Comparison of ENCODE assay signal across 8 mouse cellular contexts in genomic region chr13:81710775-81711545, GRCm38 (mm10). TPM values are rescaled to one million over a fixed set of nuclear protein-coding genes. Genes with fewer than 3 reads are reported as not detected.
DNase-seq lines count a peak whose midpoint lies in the region; ATAC-seq and TF ChIP-seq lines count a peak whose summit lies in the region.

Gene Polr3g, minus strand, starts transcription at chr13:81711013.
Gene Mblac2, plus strand, starts transcription at chr13:81711341.

- peak within 1 kb of the TSS; percentile 80 for H3K4me3 ChIP-seq in hindbrain, embryonic 10.5 days
- peak within 1 kb of the TSS; percentile 75 for H3K4me3 ChIP-seq in lung, postnatal 0 days (ENCODE audit: low read depth, low read length)

- H3K9ac ChIP-seq in lung, postnatal 0 days (replicated peaks; ENCODE audit: low read depth) = peak within 1 kb of the TSS; percentile 46

- H3K27me3 ChIP-seq in hindbrain, embryonic 10.5 days (ENCODE audit: insufficient read depth, poor library complexity, severe bottlenecking) = 0 out of 2 replicates have a peak, but pooled peaks cover 6% of the 10 kb centered on the region
- no peaks in the 10 kb centered on the region for H3K27me3 ChIP-seq in lung, postnatal 0 days (replicated peaks; ENCODE audit: insufficient read depth, low read length)

- H3K4me2 ChIP-seq in lung, postnatal 0 days (replicated peaks; ENCODE audit: low read depth, low read length) = peak within 1 kb of the TSS; percentile 98

- no peaks in the 10 kb centered on the region for H3K36me3 ChIP-seq in hindbrain, embryonic 10.5 days
- H3K36me3 ChIP-seq in lung, postnatal 0 days (ENCODE audit: insufficient read depth, low read length) = no peaks in the 10 kb centered on the region

- TF ChIP-seq EP300 in lung, postnatal 0 days (IDR thresholded peaks at IDR 0.05) = no peak

- H3K27ac ChIP-seq in hindbrain, embryonic 10.5 days = peak within 1 kb of the TSS; percentile 86
- H3K27ac ChIP-seq in lung, postnatal 0 days (ENCODE audit: low read length) = peak within 1 kb of the TSS; percentile 80

- peaks cover 32% of the 10 kb centered on the region for H3K4me1 ChIP-seq in hindbrain, embryonic 10.5 days (replicated peaks)
- no peaks in the 10 kb centered on the region for H3K4me1 ChIP-seq in lung, postnatal 0 days (ENCODE audit: insufficient read depth, low read depth, low read length)

- peak; percentile 96 for DNase-seq in MN1 (ENCODE audit: low spot score)
- DNase-seq in cerebellum, adult 9-10 months = peak; percentile 94
- DNase-seq in hindbrain, embryonic 10.5 days (ENCODE audit: low spot score) = peak; percentile 95
- DNase-seq in layer of hippocampus, adult 9-11 months = peak; percentile 95
- peak; percentile 94 for DNase-seq in lung, postnatal 0 days (ENCODE audit: low spot score)
- peak; percentile 93 for DNase-seq in ovary, postnatal 14 days (ENCODE audit: low spot score)
- peak; percentile 99 for DNase-seq in thymus, postnatal 14 days

- no peaks in the 10 kb centered on the region for H3K9me3 ChIP-seq in hindbrain, embryonic 10.5 days
- H3K9me3 ChIP-seq in lung, postnatal 0 days (ENCODE audit: low read length) = no peaks in the 10 kb centered on the region

- under 1% methylated on average over 61 of the region's 61 CpGs for WGBS in hindbrain, embryonic 10.5 days
- WGBS in lung, postnatal 0 days = under 1% methylated on average over 61 of the region's 61 CpGs

- peak; percentile 83 for ATAC-seq in frontal cortex, adult (ENCODE audit: low TSS enrichment)
- peak; percentile 97 for ATAC-seq in lung, postnatal 0 days

- TF ChIP-seq CTCF in lung, postnatal 0 days (IDR thresholded peaks at IDR 0.05) = peak; percentile 37; the same call in 1 of the 2 replicates

RNA-seq across cellular contexts. Expression of gene Polr3g, which starts in this region (rescaled TPM):
- polyA plus RNA-seq in hindbrain, embryonic 10.5 days (2016; fragmentation: Nextera tagmentation; extraction: Ambion mirVana) = 13.3 and 20.0 TPM in 2 replicates
- polyA plus RNA-seq in lung, postnatal 0 days (2015; fragmentation: Nextera tagmentation; extraction: Ambion mirVana) = 5.1 and 5.2 TPM in 2 replicates

RNA-seq across cellular contexts. Expression of gene Mblac2, which starts in this region (rescaled TPM):
- 4.9 and 5.9 TPM in 2 replicates for polyA plus RNA-seq in hindbrain, embryonic 10.5 days (2016; fragmentation: Nextera tagmentation; extraction: Ambion mirVana)
- 5.6 and 6.5 TPM in 2 replicates for polyA plus RNA-seq in lung, postnatal 0 days (2015; fragmentation: Nextera tagmentation; extraction: Ambion mirVana)

Comparison
In these comparisons a context has a peak if more than half of its experiments do, and no peak if none do; other contexts are left out.
1. Peak in every context shown above with its lines: DNase-seq, ATAC-seq, H3K4me3 ChIP-seq and H3K27ac ChIP-seq.